Mouse (Mus musculus) liver, adult 2 months (tissue): ENCODE measurements around the gene Rab3gap2. TPM values are rescaled to one million over a fixed set of nuclear protein-coding genes. Genes with fewer than 3 reads are reported as not detected.

Source experiments
- DNase-seq: peaks from one replicate; pipeline ENCODE4 v3.0.0-alpha.2; 2011; ENCODE audit warnings: low read depth, low spot score; ENCODE audit errors: extremely low read depth
- H3K27ac ChIP-seq: fragments of 200-500 bp; replicated peaks from 2 replicates; pipeline ENCODE4 v1.5.1; 2012; ENCODE audit warnings: low read depth, mild to moderate bottlenecking, control low read depth, inconsistent platforms, low read length; ENCODE audit not compliant: insufficient read depth
- H3K27me3 ChIP-seq: fragments of 200-500 bp; 2 replicates; pipeline ENCODE4 v1.6.1; 2012; ENCODE audit warnings: mild to moderate bottlenecking, moderate library complexity, low read length, inconsistent platforms; ENCODE audit not compliant: control insufficient read depth, insufficient read depth
- H3K36me3 ChIP-seq: fragments of 200-500 bp; 2 replicates; pipeline ENCODE4 v1.6.1; 2012; ENCODE audit warnings: low read length, inconsistent platforms; ENCODE audit not compliant: control insufficient read depth, insufficient read depth
- H3K4me1 ChIP-seq: fragments of 200-500 bp; 2 replicates; pipeline ENCODE4 v1.6.1; 2011; ENCODE audit warnings: low read length; ENCODE audit not compliant: control insufficient read depth, insufficient read depth
- H3K4me3 ChIP-seq: fragments of 200-500 bp; 2 replicates; pipeline ENCODE4 v1.5.1; 2011; ENCODE audit warnings: low read depth, mild to moderate bottlenecking, control low read depth, low read length, moderate library complexity; ENCODE audit not compliant: insufficient read depth
- H3K79me2 ChIP-seq: fragments of 200-500 bp; 2 replicates; pipeline ENCODE4 v1.6.1; 2012; ENCODE audit warnings: inconsistent platforms, mild to moderate bottlenecking, low read length, moderate library complexity; ENCODE audit not compliant: control insufficient read depth, insufficient read depth
- H3K9ac ChIP-seq: fragments of 200-500 bp; 2 replicates; pipeline ENCODE4 v1.6.1; 2012; ENCODE audit warnings: low read depth, mild to moderate bottlenecking, control low read depth, inconsistent platforms, low read length
- CTCF ChIP-seq: fragments of 200-500 bp; IDR thresholded peaks from 2 replicates; pipeline ENCODE4 v1.5.1; 2011; ENCODE audit warnings: low read depth, low read length, control low read depth
- POLR2A ChIP-seq: fragments of 200-500 bp; IDR thresholded peaks from 2 replicates; pipeline ENCODE4 v1.6.1; 2011; ENCODE audit warnings: low read length, control low read depth; ENCODE audit not compliant: insufficient read depth; ENCODE audit errors: extremely low read depth
- WGBS: fragments of 180-500 bp; shearing (Covaris S2); methylation state at CpG from one replicate; pipeline ENCODE4 v1.1.7; 2018; 5-methylcytosine and 5-hydroxymethylcytosine counted together
- polyA plus RNA-seq: library from polyadenylated mRNA; depleted of rRNA; stranded (reverse); fragments of >200 nt; gene quantifications from 2 replicates; pipeline ENCODE4 v1.2.3, GENCODE M21; 2012; rRNA removed
- total RNA-seq: library from RNA; depleted of rRNA; stranded (reverse); fragments of >200 nt; gene quantifications from 2 replicates; pipeline ENCODE4 v1.2.3, GENCODE M21; 2014; rRNA removed

Rab3gap2 gene
- total RNA-seq (12.4 and 14.0 TPM in 2 replicates), polyA plus RNA-seq (6.8 and 9.3 TPM in 2 replicates)

DNA sequence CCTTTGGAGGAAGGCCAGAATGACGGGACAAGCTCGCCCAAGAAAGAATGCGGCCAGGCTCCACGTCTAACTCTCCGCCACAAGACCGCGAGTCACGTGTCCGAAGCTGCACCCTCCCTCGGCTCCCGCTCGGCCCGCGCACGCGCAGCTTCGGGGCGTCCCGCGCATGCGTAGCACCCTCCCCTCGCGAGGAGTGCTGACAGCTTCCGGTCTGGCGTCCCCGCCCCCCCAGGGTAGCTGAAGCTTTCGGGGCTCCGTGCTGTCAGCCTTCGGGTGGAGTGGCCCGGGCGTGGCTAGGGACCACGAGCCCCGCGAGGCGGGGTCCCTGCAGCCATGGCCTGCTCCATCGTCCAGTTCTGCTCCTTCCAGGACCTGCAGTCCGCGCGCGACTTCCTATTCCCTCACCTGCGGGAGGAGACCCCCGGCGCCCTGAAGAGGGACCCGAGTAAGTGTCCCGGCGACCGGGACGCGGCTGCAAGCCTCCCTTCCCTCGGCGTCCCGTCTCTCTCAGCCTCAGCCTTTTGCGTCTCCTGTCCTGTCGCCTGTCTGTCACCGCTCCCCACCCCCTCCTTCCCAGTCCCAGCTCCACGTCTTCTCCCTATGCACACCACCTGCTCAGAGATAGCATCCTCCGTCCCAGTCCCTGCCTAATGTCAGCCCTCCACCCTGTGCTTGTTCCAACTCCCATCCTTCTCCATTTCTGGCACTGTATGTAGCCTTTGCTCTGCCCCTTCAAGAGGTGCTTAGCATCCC is at the start of gene Rab3gap2:
TSS of gene Rab3gap2 (plus strand) at position 209 of the 753 bp plus-strand sequence.
- Histone ChIP-seq H3K79me2 (peaks cover 19% of the 10 kb centered on the region), H3K27ac (peak within 1 kb of the TSS; percentile 91), H3K27me3 (no peaks in the 10 kb centered on the region), H3K36me3 (no peaks in the 10 kb centered on the region), H3K4me1 (peaks cover 7% of the 10 kb centered on the region), H3K4me3 (peak within 1 kb of the TSS; percentile 81), H3K9ac (peak within 1 kb of the TSS; percentile 86)
- peak; percentile 93 for DNase-seq
- WGBS: under 1% methylated on average over 57 of the region's 57 CpGs
- TF ChIP-seq CTCF: no peak
- peak; percentile 79 for TF ChIP-seq POLR2A

DNA sequence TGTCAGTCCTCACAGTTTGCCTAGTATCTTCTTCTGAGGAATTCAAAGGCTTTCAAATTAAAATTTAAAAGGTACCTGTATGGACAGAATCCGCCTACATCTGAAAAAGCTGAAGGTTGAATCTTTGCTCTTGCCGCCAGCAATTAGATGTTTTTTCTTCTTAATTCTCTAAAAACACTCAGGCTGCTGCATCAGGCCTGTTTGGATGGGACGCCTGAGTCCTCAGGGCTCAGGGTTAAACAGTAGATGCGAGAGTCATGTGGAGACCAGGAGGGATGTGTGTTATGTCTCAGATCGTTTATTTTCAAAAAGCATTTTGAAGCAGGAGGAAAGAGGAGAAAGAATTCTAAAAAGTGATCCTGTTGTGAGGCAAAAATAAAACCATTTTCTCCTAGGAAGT is 30.3 kb upstream of the Rab3gap2 start:
- H3K27me3 ChIP-seq: no peaks in the 10 kb centered on the region
- H3K27ac ChIP-seq: no peak overlapping the region
- no peak for DNase-seq
- TF ChIP-seq CTCF (no peak), POLR2A (no peak)
- WGBS: 91% methylated on average over 5 of the region's 5 CpGs
- H3K9ac ChIP-seq: no peak overlapping the region
- no peaks in the 10 kb centered on the region for H3K36me3 ChIP-seq
- no peak overlapping the region for H3K4me3 ChIP-seq
- no peaks in the 10 kb centered on the region for H3K79me2 ChIP-seq
- H3K4me1 ChIP-seq: no peaks in the 10 kb centered on the region

DNA sequence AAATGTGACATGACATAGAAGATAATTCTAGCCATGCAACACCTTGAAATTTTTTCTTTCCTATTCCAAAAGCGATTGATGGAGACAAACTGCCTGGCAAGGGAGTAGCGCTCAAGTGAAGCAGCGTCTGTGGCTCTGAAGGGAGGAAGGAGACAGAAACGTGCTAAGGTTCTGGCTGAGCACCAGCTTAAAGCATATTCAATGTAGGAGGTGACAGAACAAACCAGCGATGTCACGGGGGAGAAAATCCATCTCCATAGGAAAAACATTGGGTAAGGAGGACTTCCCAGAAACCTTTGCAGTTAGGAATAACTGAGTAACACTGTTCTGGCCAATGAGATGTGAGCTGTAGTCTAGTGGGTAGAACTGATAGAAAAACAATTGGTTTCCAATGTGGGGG is 26.1 kb upstream of the Rab3gap2 start:
- no peaks in the 10 kb centered on the region for H3K79me2 ChIP-seq
- no peak overlapping the region for H3K4me3 ChIP-seq
- H3K4me1 ChIP-seq: no peaks in the 10 kb centered on the region
- H3K36me3 ChIP-seq: no peaks in the 10 kb centered on the region
- DNase-seq: no peak
- H3K27ac ChIP-seq: no peak overlapping the region
- WGBS: 84% methylated on average over 6 of the region's 6 CpGs
- H3K9ac ChIP-seq: no peak overlapping the region
- H3K27me3 ChIP-seq: peaks cover 5% of the 10 kb centered on the region; the same call in 1 of the 2 replicates
- TF ChIP-seq CTCF (no peak), POLR2A (no peak)

DNA sequence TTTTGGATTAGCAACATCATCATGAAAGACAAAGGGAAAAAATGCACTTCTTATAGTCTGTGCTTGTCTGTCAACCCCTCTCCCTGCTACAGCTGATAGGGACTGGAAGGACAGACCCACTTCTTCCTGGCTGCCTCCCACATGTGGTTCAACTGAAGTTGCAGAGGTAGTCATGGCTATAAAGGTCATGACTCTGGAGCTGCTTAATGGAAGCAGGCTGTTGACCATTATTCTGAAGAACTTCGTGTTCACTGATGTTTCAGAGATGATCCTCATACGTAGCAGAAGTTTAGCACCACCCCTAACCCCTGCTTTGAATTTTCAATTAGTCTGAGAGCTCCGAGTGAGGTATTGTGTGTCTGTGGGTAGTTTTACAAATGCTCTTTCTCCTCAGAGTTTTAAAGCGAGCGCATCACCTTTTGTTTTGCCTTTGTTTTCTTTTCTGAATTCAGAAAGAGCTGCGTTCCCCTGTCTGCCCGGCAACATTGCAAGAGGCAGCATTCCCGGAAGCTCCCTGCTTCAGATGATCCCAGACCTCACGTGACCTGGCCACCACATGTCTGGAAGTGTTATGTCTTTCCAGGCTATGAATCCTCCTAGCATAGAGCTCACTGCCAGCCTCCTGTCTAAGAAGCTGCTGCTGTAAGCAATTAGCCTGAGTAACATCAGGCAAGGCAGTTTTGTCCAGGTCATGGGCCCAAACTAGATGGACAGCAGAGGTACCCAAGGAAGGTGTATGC is 20.2 kb upstream of the Rab3gap2 start:
- no peak overlapping the region for H3K27ac ChIP-seq
- no peak for DNase-seq
- H3K9ac ChIP-seq: no peak overlapping the region
- H3K4me1 ChIP-seq: no peaks in the 10 kb centered on the region
- TF ChIP-seq CTCF (no peak), POLR2A (no peak)
- H3K36me3 ChIP-seq: no peaks in the 10 kb centered on the region
- H3K4me3 ChIP-seq: no peak overlapping the region
- peaks cover 5% of the 10 kb centered on the region; the same call in 1 of the 2 replicates for H3K27me3 ChIP-seq
- WGBS: 77% methylated on average over 9 of the region's 9 CpGs
- no peaks in the 10 kb centered on the region for H3K79me2 ChIP-seq

DNA sequence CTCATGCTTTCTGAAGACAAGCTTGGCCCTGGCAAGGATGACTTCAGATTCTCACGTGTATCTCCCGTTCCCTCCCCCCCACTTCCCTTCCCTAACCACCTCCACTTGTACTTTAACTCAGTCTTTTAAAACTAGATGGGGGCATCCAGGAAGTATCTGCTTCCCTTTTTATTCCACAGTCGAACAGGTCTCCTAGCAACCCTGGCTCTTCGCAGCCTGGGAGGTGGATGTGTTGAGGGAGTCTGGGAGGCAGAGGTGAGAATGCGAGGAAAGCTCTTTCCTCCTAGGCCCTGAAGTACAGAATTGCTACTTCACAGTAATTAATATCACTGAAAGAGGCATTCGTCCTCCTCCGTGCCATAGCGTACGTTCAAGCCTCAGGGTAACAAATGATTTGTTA is 18.4 kb upstream of the Rab3gap2 start:
- no peak for DNase-seq
- H3K27ac ChIP-seq: no peak overlapping the region
- WGBS: 82% methylated on average over 9 of the region's 9 CpGs

More for the DNA sequence above, 18.4 kb upstream of the Rab3gap2 start:
- Histone ChIP-seq H3K4me3 (no peak overlapping the region), H3K9ac (no peak overlapping the region), H3K4me1 (no peaks in the 10 kb centered on the region), H3K27me3 (peaks cover 5% of the 10 kb centered on the region; the same call in 1 of the 2 replicates), H3K36me3 (no peaks in the 10 kb centered on the region), H3K79me2 (no peaks in the 10 kb centered on the region)
- no peak for TF ChIP-seq CTCF
- TF ChIP-seq POLR2A: no peak
